Mouse (Mus musculus): Measurements from ENCODE around the gene Lig3.
A peak's percentile ranks its signal among the peaks of the same experiment; 100 is the strongest.

The Lig3 gene

DNA sequence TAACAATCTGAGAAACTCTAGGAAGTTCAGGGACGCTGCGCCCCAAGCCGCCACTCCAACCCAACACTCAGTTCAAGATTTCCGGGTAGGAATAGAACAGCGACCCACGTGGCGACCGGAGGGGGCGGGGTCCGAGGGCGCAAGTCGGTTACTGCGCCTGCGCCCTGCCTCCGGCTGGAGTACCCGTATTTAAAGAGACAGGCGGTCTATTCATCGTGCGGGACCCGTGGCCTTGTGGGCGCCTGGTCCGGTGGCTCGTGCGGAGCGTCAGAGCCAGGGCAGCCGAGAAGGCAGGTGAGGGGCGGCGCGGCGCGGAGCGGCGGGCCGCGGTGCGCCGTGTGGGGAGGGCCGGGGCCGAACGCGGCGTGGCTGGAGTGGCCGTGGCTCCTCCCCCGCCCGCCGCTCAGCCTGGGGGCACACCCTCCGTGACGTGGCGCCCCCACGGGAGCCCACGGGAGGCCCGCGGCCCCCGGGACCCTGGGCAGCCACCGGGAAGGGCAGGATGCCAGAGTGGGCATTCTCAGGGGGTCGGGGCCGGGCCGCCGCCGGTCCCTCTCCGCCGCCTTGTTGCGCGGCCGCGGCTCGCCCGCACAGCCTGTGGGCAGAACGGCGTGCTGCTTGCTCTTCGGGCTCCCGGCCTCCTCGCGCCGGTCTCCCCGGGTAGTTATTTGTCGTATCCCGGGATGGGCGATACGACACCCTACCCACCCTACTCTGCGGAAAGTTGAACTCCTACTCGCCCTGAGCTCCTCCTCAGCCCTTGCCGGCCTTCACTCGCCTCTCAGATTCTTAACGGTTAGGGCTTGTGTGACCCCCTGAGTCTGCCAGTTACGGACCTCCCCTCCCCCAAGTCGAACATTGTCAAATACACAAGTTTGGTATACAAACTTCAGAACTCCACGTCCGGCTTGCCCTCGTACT, at the start of gene Lig3:
TSS of gene Lig3 (plus strand) at position 126 of the 921 bp plus-strand sequence.
- peak; percentile 90 to 93 for DNase-seq (ENCODE audit: low spot score in 2 of 2)

DNA sequence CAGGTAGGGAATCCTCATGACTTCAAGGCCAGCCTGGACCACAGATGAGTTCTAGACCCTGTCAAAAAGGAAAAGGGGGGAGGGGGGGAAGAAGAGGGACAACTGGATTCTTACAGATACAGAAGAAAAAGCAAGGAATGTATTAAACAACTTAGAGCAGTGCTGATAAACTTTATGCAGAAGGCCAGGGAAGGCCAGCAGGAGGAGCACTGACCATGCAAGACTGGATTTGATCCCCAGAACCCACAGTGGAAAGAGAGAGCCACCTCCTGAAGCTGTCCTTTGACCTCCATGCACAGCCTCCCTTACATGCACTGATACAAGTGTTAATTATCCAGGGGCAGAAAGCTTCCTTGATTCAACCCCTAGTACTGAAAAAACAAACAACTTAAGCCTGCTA, 46.7 kb upstream of the Lig3 start:
- DNase-seq (ENCODE audit: low spot score in 2 of 2), result no peak

DNA sequence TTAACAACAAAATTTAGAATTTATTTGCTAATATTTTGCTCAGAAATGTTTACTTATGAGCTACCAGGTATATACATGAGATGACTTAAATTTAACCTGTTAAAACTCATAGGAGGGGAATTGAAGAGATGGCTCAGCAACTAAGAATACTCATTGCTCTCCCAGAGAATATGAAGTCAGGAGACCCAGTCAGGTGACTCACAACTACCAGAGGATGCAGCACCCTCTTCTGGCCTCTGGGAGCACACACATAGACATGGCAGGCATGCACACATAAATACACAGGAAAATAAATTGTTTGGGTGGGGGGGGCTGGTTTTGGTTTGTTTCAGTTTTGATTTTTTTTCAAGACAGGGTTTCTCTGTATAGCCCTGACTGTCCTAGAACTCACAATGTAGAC, 41.9 kb upstream of the Lig3 start:
- no peak for DNase-seq (ENCODE audit: low spot score in 2 of 2)

DNA sequence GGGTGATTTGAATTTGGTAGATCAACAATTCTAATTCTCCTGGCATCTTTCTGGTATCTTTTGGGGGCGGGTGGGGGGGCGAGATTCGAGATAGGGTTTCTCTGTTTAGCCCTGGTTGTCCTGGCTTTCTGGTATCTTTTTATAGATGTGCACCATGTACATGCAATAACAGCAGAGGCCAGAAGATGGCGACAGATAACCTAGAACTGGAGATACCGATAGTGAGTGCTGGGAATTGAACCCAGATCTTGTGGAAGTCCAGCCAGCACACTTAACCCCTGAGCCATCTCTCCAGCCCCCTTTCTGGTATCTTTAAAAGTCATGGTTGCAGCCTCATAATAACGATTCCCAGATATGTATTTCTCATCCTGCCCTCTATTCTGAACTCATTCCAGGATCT, 34.8 kb upstream of the Lig3 start:
- DNase-seq (ENCODE audit: low spot score in 2 of 2), result no peak

DNA sequence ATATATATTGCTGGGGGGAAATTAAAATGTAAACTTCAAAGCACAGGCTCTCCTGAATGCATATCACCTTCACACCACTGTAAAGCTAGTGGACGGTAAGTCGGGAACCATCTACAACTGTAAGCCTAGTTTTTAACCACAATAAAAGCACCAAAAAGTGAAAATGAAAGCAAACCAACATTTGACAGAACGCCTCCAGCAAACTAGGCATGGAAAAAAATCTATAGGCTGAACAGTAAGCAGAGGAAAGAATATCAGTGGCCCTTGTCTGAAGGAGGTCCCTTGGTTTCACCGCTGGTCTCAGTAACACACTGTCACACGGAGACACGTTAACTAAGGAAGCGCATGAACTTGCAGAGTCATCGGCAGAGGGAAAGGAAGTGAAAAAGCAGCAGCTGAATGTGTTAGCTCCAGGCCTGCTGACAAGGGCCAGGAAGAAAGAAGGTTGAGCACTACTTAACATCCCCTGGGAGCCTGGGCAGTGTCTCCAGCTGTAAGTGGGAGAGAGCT, 34.0 kb upstream of the Lig3 start:
- no peak for DNase-seq (ENCODE audit: low spot score in 2 of 2)

DNA sequence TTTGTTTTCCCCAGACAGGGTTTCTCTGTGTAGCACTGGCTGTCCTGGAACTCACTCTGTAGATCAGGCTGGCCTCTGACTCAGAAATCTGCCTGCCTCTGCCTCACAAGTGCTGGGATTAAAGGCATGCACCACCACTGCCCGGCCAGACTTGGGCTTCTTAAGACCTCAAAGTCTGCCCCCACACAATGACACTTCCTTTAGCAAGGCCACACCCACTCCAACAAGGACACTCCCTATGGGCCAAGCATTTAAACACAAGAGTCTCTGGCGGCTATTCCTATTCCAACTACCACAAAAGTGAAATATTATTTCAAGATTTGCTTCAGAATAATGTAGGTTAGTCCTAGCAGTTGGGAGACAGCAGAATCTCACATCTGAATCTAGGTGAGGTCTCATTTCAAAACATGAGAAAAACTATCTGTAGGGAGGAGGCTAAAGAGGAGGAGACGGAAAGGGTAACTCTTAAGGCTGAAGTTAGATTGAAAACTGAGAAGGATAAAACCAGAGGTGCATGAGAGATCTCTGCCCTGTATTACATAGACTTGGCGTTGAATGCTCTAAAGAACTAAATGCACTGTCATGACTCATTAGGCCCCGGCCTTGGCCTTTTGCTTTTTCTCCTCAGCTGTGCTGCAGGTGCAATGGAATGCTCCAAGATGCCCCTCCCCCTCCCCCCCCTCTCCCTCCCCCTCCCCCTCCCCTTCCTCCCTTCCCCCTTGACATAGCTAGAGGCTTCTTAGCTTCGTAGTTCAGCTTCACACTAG, 28.4 kb upstream of the Lig3 start:
- no peak for DNase-seq (ENCODE audit: low spot score in 2 of 2)

DNA sequence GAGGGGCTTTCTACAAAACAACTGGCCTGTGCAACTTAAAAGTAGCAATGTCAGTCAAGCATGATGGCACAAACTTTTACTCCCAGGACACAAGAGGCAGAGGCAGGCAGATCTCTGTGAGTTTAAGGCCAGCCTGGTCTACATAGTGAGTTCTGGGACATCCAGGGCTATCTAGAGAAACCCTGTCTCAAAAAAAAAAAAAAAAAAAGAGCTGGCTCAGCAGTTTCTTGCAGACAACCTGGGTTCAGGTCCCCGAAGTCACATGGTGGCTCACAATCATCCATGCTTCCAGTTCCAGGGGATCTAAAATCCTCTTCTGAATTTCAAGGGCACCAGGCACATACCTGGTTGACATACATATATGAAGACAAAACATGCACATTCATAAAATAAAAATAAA, 25.0 kb upstream of the Lig3 start:
- DNase-seq (ENCODE audit: low spot score in 2 of 2), result no peak

DNA sequence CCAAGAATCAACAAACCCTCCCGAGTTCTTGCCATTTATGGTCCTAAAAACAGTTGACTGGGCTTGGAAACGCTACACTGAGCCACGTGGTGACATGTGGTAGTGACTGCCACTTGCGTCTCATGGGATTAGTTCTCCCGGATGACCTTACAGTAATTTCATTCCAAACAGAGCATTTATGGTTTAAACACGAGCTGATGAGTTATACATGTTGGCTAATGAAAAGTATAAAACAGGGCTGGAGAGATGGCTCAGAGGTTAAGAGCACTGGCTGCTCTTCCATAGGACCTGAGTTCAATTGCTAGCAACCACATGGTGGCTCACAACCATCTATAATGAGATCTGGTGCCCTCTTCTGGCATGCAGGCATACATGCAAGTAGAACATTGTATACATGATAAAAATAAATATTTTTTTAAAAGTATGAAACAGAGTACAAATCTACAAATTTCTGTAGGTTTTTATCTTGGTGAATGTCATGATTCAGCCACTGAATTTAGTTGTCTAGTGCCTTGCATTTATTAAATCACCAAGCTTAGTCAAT, 18.6 kb upstream of the Lig3 start:
- no peak for DNase-seq (ENCODE audit: low spot score in 2 of 2)

DNA sequence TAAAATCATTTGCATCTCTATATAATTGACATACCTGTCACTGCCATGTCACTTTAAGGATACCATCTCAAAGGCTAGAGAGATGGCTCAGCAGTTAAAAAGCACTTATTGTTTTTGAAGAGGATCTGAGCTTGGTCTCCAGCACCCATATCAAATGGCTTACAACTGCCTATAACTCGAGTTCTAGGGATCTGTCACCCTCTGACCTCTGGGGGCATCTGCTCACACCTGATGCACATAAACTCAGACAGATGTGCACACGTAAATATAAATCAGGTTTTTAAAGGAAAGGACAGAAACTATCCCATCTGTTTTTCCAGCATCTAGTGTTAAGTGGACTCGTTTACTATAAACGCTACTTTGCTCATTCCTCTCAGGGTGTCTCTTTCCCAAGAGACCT, 17.6 kb upstream of the Lig3 start:
- DNase-seq (ENCODE audit: low spot score in 2 of 2), result no peak

DNA sequence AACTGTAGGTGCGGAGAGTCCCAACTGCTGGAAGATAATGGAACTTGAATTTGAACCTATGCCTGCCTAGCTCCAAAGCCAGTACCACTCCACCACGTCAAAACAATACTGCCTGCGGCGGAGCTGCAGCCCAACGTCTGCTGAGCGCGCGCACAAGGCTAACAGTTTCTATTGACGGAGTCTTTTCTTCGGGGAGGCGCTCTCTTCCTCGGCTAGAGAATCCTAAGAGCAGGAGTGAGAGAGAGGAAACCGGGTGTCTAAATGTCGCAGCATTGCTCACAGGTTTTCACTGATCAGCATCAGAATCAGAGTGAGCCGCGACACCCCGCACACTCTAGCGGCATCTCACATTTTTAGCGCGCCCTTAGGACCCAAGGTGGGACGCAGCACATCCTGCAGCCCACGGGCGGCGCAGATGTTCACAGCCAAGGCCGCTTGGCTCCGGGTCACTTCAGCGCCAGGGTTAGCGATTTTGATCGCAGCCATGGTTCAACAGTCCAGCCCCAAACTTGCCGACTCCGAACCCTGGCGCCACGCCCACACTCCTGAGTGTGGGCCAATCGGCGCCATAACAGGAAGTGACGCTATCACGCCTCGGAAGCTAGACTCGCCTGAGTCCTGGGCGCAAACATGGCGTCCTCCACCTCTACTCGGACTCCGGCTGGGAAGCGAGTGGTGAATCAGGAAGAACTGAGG, 17.0 kb upstream of the Lig3 start, which contains the start of the genes Cct6b and Zfp830:
TSS of gene Cct6b (minus strand) at position 580 of the 696 bp plus-strand sequence.
TSS of gene Zfp830 (plus strand) at position 604 of the 696 bp plus-strand sequence.
- DNase-seq (ENCODE audit: low spot score in 2 of 2), result peak; percentile 84 to 92

DNA sequence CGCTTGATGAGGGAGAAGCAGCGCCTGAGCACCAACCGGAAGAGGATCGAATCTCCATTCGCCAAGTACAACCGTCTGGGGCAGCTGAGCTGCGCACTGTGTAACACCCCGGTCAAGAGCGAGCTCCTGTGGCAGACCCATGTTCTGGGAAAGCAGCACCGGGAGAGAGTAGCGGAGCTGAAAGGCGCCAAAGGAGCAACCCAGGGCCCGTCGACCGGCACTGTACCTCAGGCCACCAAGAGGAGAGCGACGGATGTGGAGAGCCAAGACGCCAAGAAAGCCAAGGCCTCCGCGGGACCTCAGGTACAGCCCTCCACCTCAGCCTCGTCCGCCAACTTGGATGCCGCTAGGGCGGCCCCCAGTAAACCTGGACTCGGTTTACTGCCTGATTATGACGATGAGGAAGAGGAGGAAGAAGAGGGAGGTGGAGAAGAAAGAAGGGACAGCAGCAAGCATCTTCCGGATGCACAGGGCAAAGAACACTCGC, 16.4 kb upstream of the Lig3 start:
- DNase-seq (ENCODE audit: low spot score in 2 of 2), result no peak

DNA sequence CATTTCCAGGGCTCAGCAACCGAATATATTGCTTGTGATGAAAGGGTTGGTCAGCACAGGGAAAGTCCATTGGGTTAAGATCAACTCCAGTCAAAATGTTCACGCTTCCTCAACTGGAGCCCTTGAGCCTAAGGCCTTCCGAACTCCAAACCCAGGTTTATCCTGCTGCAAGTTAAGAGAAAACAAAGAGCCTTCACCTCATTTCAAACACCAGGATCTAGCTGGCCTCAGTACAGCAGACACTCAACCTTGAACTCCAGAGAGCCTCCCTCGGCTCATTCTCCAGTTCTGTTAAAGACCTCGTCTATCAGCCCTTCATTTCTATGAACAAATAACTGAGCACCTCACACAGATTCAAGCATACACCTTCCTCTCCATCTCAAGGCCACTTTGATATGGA, 774 bp upstream of the Lig3 start:
- DNase-seq (ENCODE audit: low spot score in 2 of 2), result no peak

DNA sequence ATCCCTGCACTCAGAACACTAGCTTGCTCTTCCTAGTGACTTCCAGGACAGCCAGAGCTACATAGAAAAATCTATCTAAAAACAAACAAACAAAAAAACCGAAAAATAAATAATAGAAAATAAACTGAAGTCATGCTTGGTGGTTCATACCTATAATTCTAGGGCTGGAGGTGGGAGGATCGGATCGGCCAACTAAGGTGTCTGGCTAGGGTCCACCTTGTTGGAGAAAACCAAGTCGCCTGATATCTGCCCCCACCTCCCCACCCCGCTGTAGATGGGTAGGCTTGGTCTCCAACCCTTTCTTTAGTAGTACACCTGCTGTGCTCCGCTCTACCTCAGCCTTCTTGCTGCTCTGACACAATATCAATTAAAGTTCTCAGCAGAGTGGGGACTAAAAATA, 1.3 kb downstream of the Lig3 start:
- no peak for DNase-seq (ENCODE audit: low spot score in 2 of 2)

DNA sequence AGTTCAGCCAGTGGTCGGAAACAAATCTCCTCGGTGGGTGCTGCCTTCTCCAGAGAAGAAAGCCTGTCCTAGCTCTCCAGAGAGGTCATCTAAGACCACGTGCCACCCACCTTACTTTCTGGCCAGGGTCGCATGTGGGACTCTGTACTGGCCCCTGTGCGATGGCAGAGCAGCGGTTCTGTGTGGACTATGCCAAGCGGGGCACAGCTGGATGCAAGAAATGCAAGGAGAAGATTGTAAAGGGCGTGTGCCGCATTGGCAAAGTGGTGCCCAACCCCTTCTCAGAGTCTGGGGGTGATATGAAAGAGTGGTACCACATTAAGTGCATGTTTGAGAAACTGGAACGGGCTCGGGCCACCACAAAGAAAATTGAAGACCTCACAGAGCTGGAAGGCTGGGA, 2.5 kb downstream of the Lig3 start:
- no peak for DNase-seq (ENCODE audit: low spot score in 2 of 2)

DNA sequence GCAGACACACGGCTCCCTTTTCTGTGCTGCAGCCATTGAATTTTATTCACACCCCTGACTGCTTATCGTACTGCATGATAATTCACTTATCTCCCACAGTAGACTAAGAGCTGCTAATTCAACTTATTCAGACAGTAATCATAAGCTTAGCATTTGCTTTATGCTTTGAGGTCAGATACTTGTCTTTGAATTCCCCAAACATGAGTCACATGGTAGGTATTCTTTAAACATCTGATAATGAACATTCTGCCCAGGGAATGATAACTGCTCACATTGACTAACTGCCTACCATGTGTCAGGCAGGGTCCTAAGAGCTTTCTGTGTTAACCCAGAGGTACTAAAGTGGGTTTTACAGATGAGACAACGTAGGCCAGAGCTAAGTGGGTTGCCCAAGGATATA, 25.7 kb downstream of the Lig3 start:
- DNase-seq (ENCODE audit: low spot score in 2 of 2), result no peak

DNA sequence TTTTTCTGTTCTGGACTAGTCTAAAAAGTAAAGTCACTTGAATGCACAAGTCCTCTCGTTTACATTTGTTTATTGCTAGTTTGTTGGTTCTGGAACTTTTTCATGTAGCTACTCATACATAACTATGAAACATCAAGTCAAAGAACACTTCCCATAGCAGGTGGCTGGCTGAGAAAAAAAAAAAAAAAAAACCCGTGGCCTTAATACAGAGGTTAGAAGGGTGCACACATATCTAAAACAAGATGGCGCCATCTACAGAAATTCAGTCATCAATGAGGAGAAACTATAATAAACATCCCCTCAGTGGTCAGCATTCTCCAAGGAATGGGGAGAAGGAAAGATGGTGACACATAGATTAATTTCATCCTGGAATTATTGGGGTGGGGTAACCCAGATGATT, 26.5 kb downstream of the Lig3 start:
- no peak for DNase-seq (ENCODE audit: low spot score in 2 of 2)

DNA sequence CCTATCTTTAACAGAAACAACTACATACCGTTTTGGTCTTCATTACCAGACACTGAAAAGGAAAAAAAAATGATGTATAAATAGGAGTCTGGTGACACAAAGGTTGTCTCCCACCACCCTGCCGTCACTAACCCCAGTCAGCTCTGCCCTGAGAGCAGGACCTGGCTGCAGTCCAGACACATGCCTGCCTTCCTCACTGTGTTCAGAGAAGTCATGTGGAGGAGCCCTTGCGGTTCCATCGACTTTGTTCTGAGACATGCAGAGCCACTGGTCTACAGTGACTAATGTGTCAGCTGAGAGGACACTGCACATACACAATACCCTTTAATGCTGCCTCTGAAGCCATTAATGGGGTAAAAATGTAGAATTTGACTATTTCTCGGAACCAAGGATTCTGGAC, 27.6 kb downstream of the Lig3 start:
- DNase-seq (ENCODE audit: low spot score in 2 of 2), result no peak

DNA sequence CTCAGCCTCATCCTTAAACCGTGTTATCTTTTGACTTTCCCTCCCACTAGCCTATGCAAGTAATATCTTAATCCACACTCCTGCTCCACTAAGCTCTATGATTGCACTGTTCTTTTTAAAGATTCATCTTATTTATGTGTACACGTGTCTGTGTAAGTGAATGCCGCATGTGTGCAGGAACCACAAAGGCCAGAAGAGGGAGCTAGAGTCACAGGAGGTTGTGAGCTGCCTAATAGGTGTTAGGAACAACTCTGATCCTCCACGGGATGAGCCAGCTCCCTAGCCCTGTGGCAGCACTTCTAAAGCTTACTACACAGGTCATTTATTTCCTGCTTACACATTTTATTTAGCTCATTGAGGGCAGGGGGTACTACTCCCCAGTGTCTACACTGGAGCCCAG, 38.4 kb downstream of the Lig3 start:
- peak in 1 of 2 experiments; percentile 34 for DNase-seq (ENCODE audit: low spot score in 2 of 2)

DNA sequence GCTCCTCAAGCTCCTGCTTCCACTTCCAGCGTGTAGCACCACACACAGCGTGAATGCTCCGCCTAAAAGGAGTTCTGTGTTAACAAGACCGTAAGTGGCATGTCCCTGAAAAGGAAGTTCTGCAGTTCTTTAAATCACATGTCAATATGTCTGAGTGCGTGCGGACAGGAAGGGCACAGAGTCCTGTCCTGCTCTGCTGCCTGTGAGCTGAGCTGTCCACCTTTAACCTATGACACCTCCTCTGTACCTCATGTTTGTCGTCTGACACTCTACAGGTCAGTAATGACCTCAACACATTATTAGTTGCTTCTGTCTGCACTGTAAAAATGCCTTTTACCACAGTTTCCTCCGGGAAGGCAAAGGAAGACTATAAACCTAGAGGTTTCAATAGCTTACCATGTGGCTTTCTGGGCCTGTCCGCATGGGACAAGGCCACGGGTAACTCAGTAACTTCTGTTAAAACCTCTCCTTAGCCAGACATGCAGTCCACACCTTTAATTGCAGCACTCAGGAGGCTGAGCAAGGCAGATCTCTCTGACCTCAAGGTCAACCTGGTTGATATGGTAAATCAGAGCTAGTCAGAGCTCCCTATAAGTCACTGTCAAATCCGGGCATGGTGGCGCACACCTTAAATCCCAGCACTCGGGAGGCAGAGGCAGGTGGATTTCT, 40.0 kb downstream of the Lig3 start:
- no peak for DNase-seq (ENCODE audit: low spot score in 2 of 2)

DNA sequence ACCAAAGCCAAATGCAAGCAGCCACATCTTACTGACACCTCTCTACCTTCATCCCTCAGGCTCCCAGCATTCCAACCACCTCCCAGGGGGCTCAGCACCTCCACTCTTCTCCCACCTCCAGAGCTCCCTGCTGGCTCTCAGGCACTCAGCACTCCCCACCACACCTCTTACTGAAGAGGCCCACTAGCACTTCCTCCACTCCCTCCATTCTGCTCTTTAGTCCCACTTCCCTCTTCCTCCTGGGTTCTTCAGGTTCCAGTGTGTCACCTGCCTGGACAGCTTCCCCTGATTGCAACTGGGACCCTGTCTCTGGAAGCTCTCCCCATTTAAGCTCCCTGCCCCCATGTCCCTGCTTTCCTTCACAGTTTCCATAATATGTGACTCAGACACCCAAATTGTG, 45.9 kb downstream of the Lig3 start:
- DNase-seq (ENCODE audit: low spot score in 2 of 2), result no peak

Data from frontal cortex, postnatal 10 days (tissue).